Mouse (Mus musculus): ENCODE results near the gene Ppm1g. TPM values are rescaled to one million over a fixed set of nuclear protein-coding genes. Genes with fewer than 3 reads are reported as not detected.

Gene Ppm1g
- 10 to 100 TPM; 76.0 to 81.9 TPM for total RNA-seq (2023)

DNA sequence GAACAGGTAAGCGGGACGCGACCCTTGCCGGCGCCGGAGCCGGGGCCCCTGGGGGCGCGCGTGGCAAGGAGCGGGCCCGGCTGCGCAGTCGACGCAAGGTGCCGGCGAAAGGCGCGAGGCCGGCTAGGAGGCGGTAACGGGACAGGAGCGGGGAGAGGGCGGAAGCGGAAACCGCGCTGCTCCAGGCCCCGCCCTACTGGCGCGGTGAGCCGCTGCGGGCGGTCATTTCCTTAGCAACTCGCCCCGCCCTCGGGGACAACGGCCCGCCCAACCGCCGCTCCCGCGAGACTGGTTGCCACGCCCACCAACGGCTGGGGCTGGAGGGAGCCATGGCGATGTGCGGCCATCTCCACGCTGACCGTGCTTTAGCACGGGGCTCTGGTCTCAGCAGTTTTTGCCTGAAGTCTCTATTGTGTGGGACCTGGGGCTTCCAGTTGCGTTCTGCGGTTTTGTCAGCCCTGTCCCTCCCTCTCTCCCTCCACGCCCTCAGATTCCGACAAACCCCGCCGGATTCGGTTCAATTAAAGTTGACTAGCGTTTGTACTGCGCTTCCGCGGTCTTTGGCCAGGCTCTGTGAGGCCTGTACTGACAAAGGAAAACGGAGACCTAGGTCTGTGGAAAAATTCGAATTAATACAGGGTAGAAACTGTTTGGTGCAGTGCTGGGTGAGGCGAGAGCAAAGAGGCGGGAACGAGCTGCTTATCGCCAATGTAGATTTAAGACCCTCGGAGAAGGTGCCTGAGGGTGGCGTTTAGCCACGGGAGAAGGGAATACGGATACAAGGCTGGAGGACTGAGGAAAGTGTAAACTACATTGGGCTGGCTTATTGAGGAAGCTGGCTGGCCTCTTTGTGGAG is at the start of gene Ppm1g:
Gene Ppm1g (minus strand): TSS at position 240 of the 856 bp plus-strand sequence.

GRCm38 (mm10) chr5:31251541-31252101 is 31.1 kb upstream of the Ppm1g start, which contains the start of gene Krtcap3:
TSS of gene Krtcap3 (plus strand) at chr5:31251691.

DNA sequence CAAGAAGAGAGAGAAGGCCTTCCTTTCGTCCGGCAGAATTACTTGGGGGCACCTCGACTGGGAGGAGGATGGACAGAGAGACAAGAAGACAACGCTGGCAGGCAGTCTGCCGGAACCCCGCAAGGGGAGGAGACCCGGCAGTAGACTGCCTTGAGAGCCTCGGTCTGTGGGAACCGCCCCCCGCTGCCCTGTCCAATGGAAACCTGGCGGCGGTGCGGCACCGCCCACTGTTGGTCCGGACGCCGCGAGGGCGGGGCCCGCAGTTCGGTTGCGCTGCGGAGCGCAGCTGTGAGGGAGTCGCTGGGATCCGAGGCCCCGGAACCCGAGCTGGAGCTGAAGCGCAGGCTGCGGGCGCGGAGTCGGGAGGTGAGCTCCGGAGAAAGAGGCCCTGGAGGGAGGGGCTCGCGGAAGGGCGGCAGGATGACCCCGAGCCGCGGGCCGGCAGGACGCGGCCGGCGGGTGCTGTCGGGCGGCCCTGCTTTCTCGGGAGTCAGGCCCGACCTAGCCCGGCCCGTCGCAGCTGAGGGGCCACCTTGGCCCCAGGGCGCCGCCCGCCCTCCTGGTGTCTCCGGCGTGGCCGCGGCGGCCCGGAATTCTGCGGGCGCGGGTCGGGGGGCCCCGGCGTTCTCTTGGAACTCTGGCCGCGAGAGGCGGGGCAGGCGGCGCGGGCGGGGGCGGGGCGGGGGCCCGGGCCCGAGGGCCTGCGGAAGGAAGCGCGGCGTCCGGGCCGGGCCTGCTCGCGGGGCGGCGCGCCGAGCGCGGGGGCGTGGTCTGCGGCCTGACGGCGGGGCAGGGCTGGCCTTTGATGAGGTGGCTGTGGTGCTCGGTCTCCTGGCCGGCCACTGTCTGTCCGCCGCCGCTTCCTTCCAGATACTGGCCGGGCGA is 20.4 kb upstream of the Ppm1g start, which contains the start of the genes Nrbp1 and Gm9970:
Gene Nrbp1 (plus strand): TSS at position 228 of the 885 bp plus-strand sequence.
Gene Gm9970 (minus strand): TSS at position 596 of the 885 bp plus-strand sequence.

DNA sequence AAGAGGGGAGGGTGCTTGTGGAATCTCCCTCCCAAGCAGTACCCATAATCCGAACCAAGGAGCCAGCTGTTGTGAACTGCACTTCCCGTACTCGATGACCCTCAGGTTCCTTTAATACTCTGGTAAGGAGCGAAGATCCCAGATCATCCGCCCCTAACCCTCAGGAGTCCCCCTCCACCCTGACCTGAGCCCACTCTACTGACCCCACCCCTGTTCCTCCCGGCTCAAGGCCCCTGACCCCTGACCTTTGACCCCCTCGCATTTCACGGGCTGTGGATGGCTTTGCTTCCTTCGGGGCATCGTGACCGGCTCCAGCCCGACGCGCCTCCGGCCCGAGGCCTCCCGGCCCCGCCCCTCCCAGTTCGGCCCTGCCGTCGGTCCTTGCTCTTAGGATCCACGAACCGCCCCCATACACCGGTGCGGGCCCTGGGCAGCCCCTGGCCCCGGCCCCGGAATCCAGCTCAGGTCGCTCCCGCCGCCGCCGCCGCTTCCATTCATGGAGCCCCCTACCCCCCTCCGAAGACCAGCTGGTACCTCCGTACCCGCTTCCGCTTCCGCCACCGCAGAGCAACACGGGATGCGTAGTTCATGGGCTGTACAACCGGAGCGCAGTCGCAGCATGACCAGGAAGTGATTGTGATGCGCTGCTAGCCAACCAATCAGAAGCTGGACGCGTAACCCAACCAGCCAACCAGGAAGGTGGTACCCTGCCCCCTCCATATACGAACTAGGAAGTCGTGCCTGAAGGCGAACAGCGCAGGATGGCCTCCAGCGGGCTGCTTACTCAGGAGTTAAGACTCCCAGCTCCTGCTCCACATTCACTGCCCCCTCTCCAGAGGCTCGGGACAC is 18.5 kb downstream of the Ppm1g start, which contains the start of gene Zfp513:
Gene Zfp513 (minus strand): TSS at position 562 of the 849 bp plus-strand sequence.

GRCm38 (mm10) chr5:31192939-31193630 is 27.4 kb downstream of the Ppm1g start, which contains the start of the genes Snx17 and Eif2b4:
TSS of gene Snx17 (plus strand) at chr5:31193227.
TSS of gene Eif2b4 (minus strand) at chr5:31193430.

DNA sequence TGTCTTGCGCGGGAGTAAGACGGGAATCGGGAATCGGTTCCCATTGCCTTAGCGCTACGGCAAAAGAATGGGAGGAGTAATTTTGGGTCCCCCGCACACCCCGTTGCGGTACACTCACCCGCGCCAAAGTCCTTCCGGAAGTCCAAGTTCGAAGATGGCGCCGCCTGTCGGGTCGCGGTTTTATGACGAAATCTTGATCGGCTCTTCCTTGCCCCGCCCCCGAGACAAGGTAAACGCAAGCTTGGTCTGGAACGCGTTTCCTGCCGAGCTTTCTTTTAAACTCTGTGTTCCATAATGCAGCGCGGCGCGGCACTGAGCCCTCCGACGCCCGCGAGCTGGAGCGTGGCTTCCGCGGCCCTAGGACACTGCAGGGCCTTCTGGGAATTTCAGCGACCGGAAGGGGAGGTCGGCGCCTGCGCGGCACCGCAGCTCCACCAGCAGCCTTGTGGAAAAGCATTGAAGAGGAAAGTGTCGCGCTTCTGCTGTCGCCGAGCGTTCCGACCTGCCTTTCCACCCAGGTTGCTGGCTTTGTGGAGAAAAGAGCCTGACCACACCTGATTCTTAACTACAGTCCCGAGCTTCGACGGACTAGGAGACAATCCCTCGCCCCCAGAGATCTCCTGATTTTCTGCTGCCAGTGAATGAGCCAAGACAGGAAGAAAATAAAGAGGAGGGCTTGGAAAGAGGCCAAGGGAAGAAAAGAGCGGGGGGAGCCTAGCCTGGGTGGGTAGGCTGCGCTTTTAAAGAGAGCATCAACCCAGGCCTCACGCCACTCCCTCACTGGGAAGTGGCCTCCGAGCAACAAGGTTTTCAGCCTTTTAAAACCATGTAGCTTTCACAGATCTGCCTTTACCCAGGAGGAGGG is 40.5 kb downstream of the Ppm1g start, which contains the start of the genes Gm29609 and Gtf3c2:
Gene Gm29609 (minus strand): TSS at position 146 of the 865 bp plus-strand sequence.
Gene Gtf3c2 (minus strand): TSS at position 379 of the 865 bp plus-strand sequence.

GRCm38 (mm10) chr5:31154152-31154553 is 66.3 kb downstream of the Ppm1g start, which contains the start of gene Mpv17:
TSS of gene Mpv17 (minus strand) at chr5:31154251.

Other genes with a start within 250 kb of the Ppm1g start
- 10 to 100 TPM; 23.2 to 25.3 TPM for gene Atraid, start 172.4 kb downstream of the Ppm1g start, total RNA-seq (2023)
- 1 to 10 TPM; 1.9 to 3.9 TPM for gene Slc5a6, start 171.8 kb downstream of the Ppm1g start, total RNA-seq (2023)
- 10 to 100 TPM; 25.6 to 26.0 TPM for gene Cad, start 165.9 kb downstream of the Ppm1g start, total RNA-seq (2023)
- not detected for gene Dnajc5g, start 114.4 kb downstream of the Ppm1g start, total RNA-seq (2023)
- gene Slc30a3, start 112.5 kb downstream of the Ppm1g start, total RNA-seq (2023), result not detected
- not detected for gene Trim54, start 104.0 kb downstream of the Ppm1g start, total RNA-seq (2023)
- not detected for gene Ucn, start 81.9 kb downstream of the Ppm1g start, total RNA-seq (2023)
- gene Mpv17, start 66.4 kb downstream of the Ppm1g start, total RNA-seq (2023), result 10 to 100 TPM in 1 of 2 experiments, 1 to 10 TPM in 1; 9.4 to 14.1 TPM
- gene Gm29609, start 40.8 kb downstream of the Ppm1g start, total RNA-seq (2023), result under 1 TPM; 0.83 to 0.97 TPM
- 10 to 100 TPM; 71.9 to 76.2 TPM for gene Gtf3c2, start 40.5 kb downstream of the Ppm1g start, total RNA-seq (2023)
- gene Snx17, start 27.5 kb downstream of the Ppm1g start, total RNA-seq (2023), result 10 to 100 TPM; 50.4 to 54.9 TPM
- 10 to 100 TPM; 21.2 to 26.6 TPM for gene Eif2b4, start 27.3 kb downstream of the Ppm1g start, total RNA-seq (2023)
- gene Zfp513, start 18.4 kb downstream of the Ppm1g start, total RNA-seq (2023), result 10 to 100 TPM; 21.4 to 21.5 TPM
- gene Nrbp1, start 20.2 kb upstream of the Ppm1g start, total RNA-seq (2023), result 100 to 1,000 TPM; 133 to 161 TPM
- gene Gm9970, start 20.5 kb upstream of the Ppm1g start, total RNA-seq (2023), result 1 to 10 TPM in 1 of 2 experiments, under 1 TPM in 1; 0.92 to 1.9 TPM
- 10 to 100 TPM in 1 of 2 experiments, 1 to 10 TPM in 1; 9.2 to 12.4 TPM for gene Krtcap3, start 31.0 kb upstream of the Ppm1g start, total RNA-seq (2023)
- gene Ift172, start 70.4 kb upstream of the Ppm1g start, total RNA-seq (2023), result 10 to 100 TPM in 1 of 2 experiments, 1 to 10 TPM in 1; 6.3 to 13.2 TPM
- gene Fndc4, start 75.4 kb upstream of the Ppm1g start, total RNA-seq (2023), result not detected
- not detected for gene Gckr, start 76.8 kb upstream of the Ppm1g start, total RNA-seq (2023)
- 10 to 100 TPM; 18.2 to 18.9 TPM for gene Zfp512, start 231.7 kb upstream of the Ppm1g start, total RNA-seq (2023)